Mouse (Mus musculus): ENCODE results near the gene Dcdc2b.

Dcdc2b gene

GRCm38 (mm10) chr4:129622120-129622802 lies 8.2 kb upstream of the Dcdc2b start:
- DNase-seq (ENCODE audit: extremely low read depth, insufficient read length, low spot score), result no peak

GRCm38 (mm10) chr4:129621283-129621841 lies 7.3 kb upstream of the Dcdc2b start:
- no peak for DNase-seq (ENCODE audit: extremely low read depth, insufficient read length, low spot score)

- DNase-seq (ENCODE audit: extremely low read depth, insufficient read length, low spot score), result no peak
These were observed 6.6 kb upstream of the Dcdc2b start for GRCm38 (mm10) chr4:129620419-129621282.

GRCm38 (mm10) chr4:129618786-129619691 lies 5.0 kb upstream of the Dcdc2b start, which contains the start of gene Iqcc:
Gene Iqcc, minus strand, starts transcription at chr4:129619099.
- peak; percentile 87 for DNase-seq (ENCODE audit: extremely low read depth, insufficient read length, low spot score)

GRCm38 (mm10) chr4:129618031-129618430 lies 4.0 kb upstream of the Dcdc2b start:
- no peak for DNase-seq (ENCODE audit: extremely low read depth, insufficient read length, low spot score)

- DNase-seq (ENCODE audit: extremely low read depth, insufficient read length, low spot score), result no peak
These were observed 3.1 kb upstream of the Dcdc2b start for GRCm38 (mm10) chr4:129617121-129617641.

- DNase-seq (ENCODE audit: extremely low read depth, insufficient read length, low spot score), result no peak
These were observed 2.6 kb upstream of the Dcdc2b start for GRCm38 (mm10) chr4:129616631-129617030.

- DNase-seq (ENCODE audit: extremely low read depth, insufficient read length, low spot score), result no peak
These were observed 1.8 kb upstream of the Dcdc2b start for GRCm38 (mm10) chr4:129615801-129616290.

- no peak for DNase-seq (ENCODE audit: extremely low read depth, insufficient read length, low spot score)
These were observed 3.6 kb downstream of the Dcdc2b start for GRCm38 (mm10) chr4:129610472-129610871.

- no peak for DNase-seq (ENCODE audit: extremely low read depth, insufficient read length, low spot score)
These were observed 4.0 kb downstream of the Dcdc2b start for GRCm38 (mm10) chr4:129610026-129610425.

GRCm38 (mm10) chr4:129609139-129609631 lies 4.9 kb downstream of the Dcdc2b start:
- DNase-seq (ENCODE audit: extremely low read depth, insufficient read length, low spot score), result no peak

GRCm38 (mm10) chr4:129608426-129609025 lies 5.5 kb downstream of the Dcdc2b start:
- peak; percentile 59 for DNase-seq (ENCODE audit: extremely low read depth, insufficient read length, low spot score)

GRCm38 (mm10) chr4:129600233-129601158 lies 13.6 kb downstream of the Dcdc2b start, which contains the start of the genes Eif3i and Tmem234:
Gene Eif3i, minus strand, starts transcription at chr4:129600648.
Gene Tmem234, plus strand, starts transcription at chr4:129600668.
- DNase-seq (ENCODE audit: extremely low read depth, insufficient read length, low spot score), result peak; percentile 78

- no peak for DNase-seq (ENCODE audit: extremely low read depth, insufficient read length, low spot score)
These were observed 25.2 kb downstream of the Dcdc2b start for GRCm38 (mm10) chr4:129588865-129589264.

GRCm38 (mm10) chr4:129586943-129587342 lies 27.1 kb downstream of the Dcdc2b start:
- DNase-seq (ENCODE audit: extremely low read depth, insufficient read length, low spot score), result no peak

- DNase-seq (ENCODE audit: extremely low read depth, insufficient read length, low spot score), result no peak
These were observed 28.3 kb downstream of the Dcdc2b start for GRCm38 (mm10) chr4:129585773-129586172.

- peak; percentile 17 for DNase-seq (ENCODE audit: extremely low read depth, insufficient read length, low spot score)
These were observed 29.0 kb downstream of the Dcdc2b start for GRCm38 (mm10) chr4:129584884-129585608.

- no peak for DNase-seq (ENCODE audit: extremely low read depth, insufficient read length, low spot score)
These were observed 29.7 kb downstream of the Dcdc2b start for GRCm38 (mm10) chr4:129584370-129584769.
